Mouse (Mus musculus): ENCODE measurements around the gene Chac2. TPM values are rescaled to one million over a fixed set of nuclear protein-coding genes. Genes with fewer than 3 reads are reported as not detected.

Chac2 gene
- polyA plus RNA-seq, 1 experiment from 2014 or later = 12.5 TPM

DNA sequence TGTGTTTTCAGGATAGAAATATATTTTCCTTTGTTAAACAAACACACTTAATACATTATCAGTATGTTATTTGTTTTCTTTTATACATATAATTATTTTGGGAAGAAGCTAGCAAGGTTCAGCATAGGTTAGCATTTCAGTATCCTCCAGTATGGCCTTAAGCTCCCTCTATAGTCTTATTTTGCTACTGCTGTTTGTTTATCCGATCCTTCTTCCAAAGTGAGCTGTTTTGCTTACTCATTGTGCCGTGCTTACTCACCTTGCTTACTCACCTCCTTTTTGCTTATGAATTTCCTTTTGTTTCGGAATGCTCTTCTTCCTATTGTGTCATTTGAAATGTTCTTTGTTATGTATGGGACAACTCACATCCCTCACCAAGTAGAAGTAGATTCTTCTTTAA is 10.5 kb upstream of the Chac2 start:
- Histone ChIP-seq H3K27ac (replicated peaks; ENCODE audit: low read depth, low read length) (no peak overlapping the region), H3K4me2 (ENCODE audit: low read depth, low read length) (no peak overlapping the region), H3K36me3 (ENCODE audit: control insufficient read depth, insufficient read depth, low read length) (no peaks in the 10 kb centered on the region), H3K27me3 (replicated peaks; ENCODE audit: control insufficient read depth, insufficient read depth, low read length) (no peaks in the 10 kb centered on the region), H3K4me3 (ENCODE audit: low read depth, low read length) (no peak overlapping the region), H3K9ac (ENCODE audit: low read depth, low read length) (no peak overlapping the region), H3K9me3 (ENCODE audit: control insufficient read depth, low read length) (no peaks in the 10 kb centered on the region), H3K4me1 (ENCODE audit: control insufficient read depth, insufficient read depth, low read length) (no peaks in the 10 kb centered on the region)
- 85% methylated on average over 3 of the region's 3 CpGs for WGBS
- ATAC-seq (ENCODE audit: low read depth) = no peak
- DNase-seq (ENCODE audit: low spot score) = no peak

DNA sequence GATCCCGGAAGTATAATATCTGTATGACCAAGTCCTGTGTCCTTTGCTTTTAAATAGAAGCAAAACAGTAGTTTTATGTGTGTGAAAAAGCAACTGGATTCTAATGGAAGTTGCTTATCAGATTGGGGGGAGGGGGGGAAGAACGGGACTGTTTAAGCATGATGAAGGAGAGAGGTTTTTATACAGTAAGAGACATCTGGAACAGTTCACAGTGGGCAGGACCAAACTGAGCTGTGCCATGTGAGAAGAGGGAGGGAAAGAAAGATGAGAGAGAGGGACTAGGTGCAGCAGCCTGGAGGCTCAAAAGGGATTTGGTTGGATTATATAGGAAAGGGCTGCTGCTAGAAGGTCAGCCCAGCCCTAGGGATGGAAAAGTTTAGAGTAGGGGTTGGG is 471 bp upstream of the Chac2 start:
- Histone ChIP-seq H3K9me3 (ENCODE audit: control insufficient read depth, low read length) (no peaks in the 10 kb centered on the region), H3K27ac (replicated peaks; ENCODE audit: low read depth, low read length) (peak overlapping the region; percentile 75), H3K4me2 (ENCODE audit: low read depth, low read length) (peak overlapping the region; percentile 78), H3K9ac (ENCODE audit: low read depth, low read length) (peak overlapping the region; percentile 78), H3K27me3 (replicated peaks; ENCODE audit: control insufficient read depth, insufficient read depth, low read length) (no peaks in the 10 kb centered on the region), H3K4me1 (ENCODE audit: control insufficient read depth, insufficient read depth, low read length) (peaks cover 7% of the 10 kb centered on the region; the same call in 1 of the 2 replicates), H3K4me3 (ENCODE audit: low read depth, low read length) (peak overlapping the region; percentile 66), H3K36me3 (ENCODE audit: control insufficient read depth, insufficient read depth, low read length) (no peaks in the 10 kb centered on the region)
- ATAC-seq (ENCODE audit: low read depth) = peak; percentile 85
- DNase-seq (ENCODE audit: low spot score) = peak; percentile 49
- 3% methylated on average over 2 of the region's 2 CpGs for WGBS

DNA sequence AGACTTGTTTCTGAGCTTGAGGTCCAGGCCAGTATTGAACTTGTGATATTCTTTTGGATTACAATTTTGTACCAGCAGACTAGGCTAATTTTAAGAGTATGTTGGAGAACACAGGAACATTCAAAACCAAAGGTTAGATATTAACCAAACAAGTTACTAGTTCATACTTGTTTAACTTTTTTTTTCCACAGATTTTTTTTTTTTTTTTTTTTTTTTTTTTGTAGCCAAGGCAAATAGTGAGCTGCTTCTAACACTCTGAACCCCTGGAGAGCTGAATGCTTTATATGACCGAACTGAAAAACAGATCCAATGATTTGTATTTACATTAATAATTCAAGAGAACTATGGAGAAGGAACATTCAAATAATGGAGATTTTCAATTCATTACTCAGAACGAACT is 913 bp downstream of the Chac2 start:
- Histone ChIP-seq H3K27ac (replicated peaks; ENCODE audit: low read depth, low read length) (no peak overlapping the region), H3K9ac (ENCODE audit: low read depth, low read length) (no peak overlapping the region), H3K36me3 (ENCODE audit: control insufficient read depth, insufficient read depth, low read length) (no peaks in the 10 kb centered on the region), H3K4me1 (ENCODE audit: control insufficient read depth, insufficient read depth, low read length) (peaks cover 7% of the 10 kb centered on the region; the same call in 1 of the 2 replicates), H3K4me3 (ENCODE audit: low read depth, low read length) (peak overlapping the region; percentile 66), H3K27me3 (replicated peaks; ENCODE audit: control insufficient read depth, insufficient read depth, low read length) (no peaks in the 10 kb centered on the region), H3K4me2 (ENCODE audit: low read depth, low read length) (peak overlapping the region; percentile 78), H3K9me3 (ENCODE audit: control insufficient read depth, low read length) (no peaks in the 10 kb centered on the region)
- DNase-seq (ENCODE audit: low spot score) (no peak), ATAC-seq (ENCODE audit: low read depth) (no peak)
- WGBS = 48% methylated on average over 2 of the region's 2 CpGs

DNA sequence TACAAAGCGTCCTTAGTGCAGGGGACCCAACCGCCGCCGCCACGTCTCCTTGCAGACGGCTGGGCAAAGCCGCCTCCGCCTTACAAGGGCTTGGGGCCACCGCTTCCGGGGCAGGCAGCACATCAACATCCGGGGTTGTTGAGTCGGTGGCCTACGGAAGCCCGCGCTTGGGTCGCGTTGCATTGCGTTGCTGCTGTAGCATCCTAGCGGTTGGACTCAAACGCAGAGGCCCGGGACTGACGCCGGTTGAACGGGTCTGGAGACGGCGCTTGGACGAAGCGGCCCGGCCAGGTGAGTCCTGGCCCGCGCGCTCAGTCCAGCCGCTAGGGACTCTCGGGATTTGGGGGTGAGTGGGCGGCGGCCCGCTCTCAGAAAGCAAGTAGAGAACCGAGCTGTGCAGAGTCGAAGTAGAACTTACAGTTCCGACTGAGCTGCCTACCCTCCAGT is 31.8 kb downstream of the Chac2 start, which contains the start of gene Erlec1:
Gene Erlec1, minus strand, starts transcription at position 57 of the 447 bp plus-strand sequence.
- Histone ChIP-seq H3K27me3 (replicated peaks; ENCODE audit: control insufficient read depth, insufficient read depth, low read length) (no peaks in the 10 kb centered on the region), H3K9ac (ENCODE audit: low read depth, low read length) (peak within 1 kb of the TSS; percentile 78), H3K4me2 (ENCODE audit: low read depth, low read length) (peak within 1 kb of the TSS; percentile 66), H3K4me1 (ENCODE audit: control insufficient read depth, insufficient read depth, low read length) (0 out of 2 replicates have a peak, but pooled peaks cover 6% of the 10 kb centered on the region), H3K9me3 (ENCODE audit: control insufficient read depth, low read length) (peaks cover 22% of the 10 kb centered on the region), H3K4me3 (ENCODE audit: low read depth, low read length) (peak within 1 kb of the TSS; percentile 83), H3K27ac (replicated peaks; ENCODE audit: low read depth, low read length) (peak within 1 kb of the TSS; percentile 80), H3K36me3 (ENCODE audit: control insufficient read depth, insufficient read depth, low read length) (peaks cover 38% of the 10 kb centered on the region)
- peak; percentile 99 for ATAC-seq (ENCODE audit: low read depth)
- 0% methylated on average over 34 of the region's 40 CpGs for WGBS
- peak; percentile 97 for DNase-seq (ENCODE audit: low spot score)

DNA sequence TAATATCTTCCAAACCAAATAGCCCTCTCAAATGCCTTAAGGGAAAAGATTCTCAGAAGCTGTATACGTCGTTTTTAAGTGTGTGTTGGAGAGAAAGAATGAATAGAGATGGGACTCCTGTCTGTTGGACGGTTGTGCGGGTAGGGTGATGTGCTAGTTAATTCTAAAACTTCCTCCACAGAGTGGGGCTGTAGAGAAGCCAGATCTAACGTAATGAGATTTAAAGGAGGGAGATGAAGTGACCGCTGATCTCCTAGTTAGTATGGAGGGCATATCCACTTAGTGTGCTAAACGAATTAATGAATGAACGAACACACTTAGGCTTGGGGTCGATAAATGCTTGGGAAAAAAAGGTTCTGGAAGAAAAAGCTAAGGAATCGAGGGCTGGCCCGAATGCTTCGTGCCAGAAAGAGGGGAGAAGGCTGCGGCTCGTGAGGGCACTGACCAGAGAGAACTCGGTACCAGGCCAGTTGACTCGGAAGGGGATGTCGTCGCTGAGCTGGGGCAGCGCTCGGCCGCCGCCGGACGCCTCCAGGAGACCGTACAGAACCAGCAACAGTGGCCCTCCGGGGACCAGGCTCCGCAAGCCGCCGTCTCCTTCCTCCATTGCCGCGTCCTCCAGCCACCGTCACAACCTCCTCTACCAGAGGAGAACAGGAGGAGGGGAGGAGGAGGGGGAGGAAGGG is 32.5 kb downstream of the Chac2 start:
- Histone ChIP-seq H3K9ac (ENCODE audit: low read depth, low read length) (peak overlapping the region; percentile 78), H3K9me3 (ENCODE audit: control insufficient read depth, low read length) (peaks cover 20% of the 10 kb centered on the region), H3K4me2 (ENCODE audit: low read depth, low read length) (peak overlapping the region; percentile 56), H3K4me3 (ENCODE audit: low read depth, low read length) (peak overlapping the region; percentile 83), H3K4me1 (ENCODE audit: control insufficient read depth, insufficient read depth, low read length) (0 out of 2 replicates have a peak, but pooled peaks cover 6% of the 10 kb centered on the region), H3K27me3 (replicated peaks; ENCODE audit: control insufficient read depth, insufficient read depth, low read length) (no peaks in the 10 kb centered on the region), H3K36me3 (ENCODE audit: control insufficient read depth, insufficient read depth, low read length) (peaks cover 44% of the 10 kb centered on the region), H3K27ac (replicated peaks; ENCODE audit: low read depth, low read length) (peak overlapping the region; percentile 80)
- under 1% methylated on average over 24 of the region's 32 CpGs for WGBS
- DNase-seq (ENCODE audit: low spot score) (peak; percentile 60), ATAC-seq (ENCODE audit: low read depth) (peak; percentile 86)

DNA sequence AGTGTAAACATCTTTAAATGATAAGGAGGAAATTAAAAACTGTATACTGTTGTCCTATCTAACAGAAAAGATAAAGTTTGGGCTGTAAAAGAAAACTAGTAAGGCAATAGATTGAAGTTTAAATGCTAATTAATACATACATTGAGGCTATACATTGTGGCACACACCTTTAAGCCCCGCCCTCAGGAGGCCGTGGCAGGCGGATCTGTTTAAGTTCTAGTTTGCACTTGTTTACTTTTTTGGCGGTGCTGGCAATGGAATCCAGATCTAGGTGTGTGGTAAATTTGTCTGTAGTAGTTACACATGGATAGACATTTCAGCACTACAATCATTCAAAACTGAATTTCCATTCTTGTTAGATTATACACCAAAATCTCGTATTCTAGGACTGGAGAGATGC is 33.3 kb downstream of the Chac2 start:
- H3K4me2 ChIP-seq (ENCODE audit: low read depth, low read length) = peak overlapping the region; percentile 56
- 55% methylated on average over 5 of the region's 5 CpGs for WGBS
- ATAC-seq (ENCODE audit: low read depth) (no peak), DNase-seq (ENCODE audit: low spot score) (no peak)
- no peaks in the 10 kb centered on the region for H3K27me3 ChIP-seq (replicated peaks; ENCODE audit: control insufficient read depth, insufficient read depth, low read length)
- no peak overlapping the region for H3K27ac ChIP-seq (replicated peaks; ENCODE audit: low read depth, low read length)
- peaks cover 16% of the 10 kb centered on the region for H3K9me3 ChIP-seq (ENCODE audit: control insufficient read depth, low read length)
- peak overlapping the region; percentile 78 for H3K9ac ChIP-seq (ENCODE audit: low read depth, low read length)
- 0 out of 2 replicates have a peak, but pooled peaks cover 6% of the 10 kb centered on the region for H3K4me1 ChIP-seq (ENCODE audit: control insufficient read depth, insufficient read depth, low read length)
- H3K36me3 ChIP-seq (ENCODE audit: control insufficient read depth, insufficient read depth, low read length) = peaks cover 49% of the 10 kb centered on the region
- H3K4me3 ChIP-seq (ENCODE audit: low read depth, low read length) = peak overlapping the region; percentile 83

DNA sequence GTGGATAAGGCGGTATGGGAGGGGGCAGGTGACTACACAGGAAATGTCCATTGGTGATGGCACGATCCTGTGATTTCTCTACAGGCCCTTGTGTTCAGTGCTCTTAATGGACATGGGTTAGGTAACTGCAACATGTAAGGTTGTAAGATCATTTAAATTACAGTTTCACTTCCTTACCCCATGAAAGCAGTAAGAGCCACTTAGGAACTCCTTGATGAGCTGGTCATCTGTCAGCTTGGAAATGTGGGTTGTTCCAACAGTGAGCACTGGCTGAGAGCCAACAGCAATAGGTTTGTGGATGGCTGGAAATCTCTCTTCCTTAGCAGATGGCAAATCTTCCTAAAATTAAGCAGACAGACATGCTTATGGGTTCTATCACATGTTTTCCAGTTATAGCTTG is 42.6 kb downstream of the Chac2 start:
- Histone ChIP-seq H3K27me3 (replicated peaks; ENCODE audit: control insufficient read depth, insufficient read depth, low read length) (no peaks in the 10 kb centered on the region), H3K36me3 (ENCODE audit: control insufficient read depth, insufficient read depth, low read length) (peaks cover 75% of the 10 kb centered on the region), H3K4me2 (ENCODE audit: low read depth, low read length) (no peak overlapping the region), H3K9ac (ENCODE audit: low read depth, low read length) (no peak overlapping the region), H3K9me3 (ENCODE audit: control insufficient read depth, low read length) (no peaks in the 10 kb centered on the region), H3K4me1 (ENCODE audit: control insufficient read depth, insufficient read depth, low read length) (no peaks in the 10 kb centered on the region), H3K4me3 (ENCODE audit: low read depth, low read length) (no peak overlapping the region), H3K27ac (replicated peaks; ENCODE audit: low read depth, low read length) (no peak overlapping the region)
- no peak for DNase-seq (ENCODE audit: low spot score)
- WGBS = 92% methylated on average over 2 of the region's 2 CpGs
- no peak for ATAC-seq (ENCODE audit: low read depth)

DNA sequence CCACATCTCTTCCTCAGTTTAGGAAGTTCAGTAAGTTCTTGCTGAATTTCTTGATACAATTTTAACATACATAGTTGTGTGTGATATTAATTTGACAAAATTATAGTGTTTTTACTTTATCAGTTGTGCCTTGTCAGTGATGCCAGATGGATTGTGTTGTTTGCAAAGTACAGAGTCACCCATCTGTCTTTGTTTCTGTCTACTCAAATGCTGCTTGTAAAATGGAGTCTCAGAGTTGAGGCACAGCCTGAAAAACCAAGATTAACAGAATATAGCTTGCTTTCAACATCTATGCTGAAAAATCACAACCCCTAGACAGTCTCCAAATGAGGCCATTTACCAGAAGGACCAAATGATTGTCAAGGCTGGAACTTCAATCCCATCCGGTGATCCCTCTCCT is 57.7 kb downstream of the Chac2 start:
- H3K36me3 ChIP-seq (ENCODE audit: control insufficient read depth, insufficient read depth, low read length) = peaks cover 39% of the 10 kb centered on the region
- ATAC-seq (ENCODE audit: low read depth) = no peak
- no peak for DNase-seq (ENCODE audit: low spot score)
- H3K9me3 ChIP-seq (ENCODE audit: control insufficient read depth, low read length) = no peaks in the 10 kb centered on the region
- H3K27ac ChIP-seq (replicated peaks; ENCODE audit: low read depth, low read length) = no peak overlapping the region
- no peak overlapping the region for H3K9ac ChIP-seq (ENCODE audit: low read depth, low read length)
- WGBS = 80% methylated on average over 1 of the region's 1 CpGs
- H3K4me2 ChIP-seq (ENCODE audit: low read depth, low read length) = no peak overlapping the region
- no peak overlapping the region for H3K4me3 ChIP-seq (ENCODE audit: low read depth, low read length)
- H3K27me3 ChIP-seq (replicated peaks; ENCODE audit: control insufficient read depth, insufficient read depth, low read length) = no peaks in the 10 kb centered on the region
- no peaks in the 10 kb centered on the region for H3K4me1 ChIP-seq (ENCODE audit: control insufficient read depth, insufficient read depth, low read length)

DNA sequence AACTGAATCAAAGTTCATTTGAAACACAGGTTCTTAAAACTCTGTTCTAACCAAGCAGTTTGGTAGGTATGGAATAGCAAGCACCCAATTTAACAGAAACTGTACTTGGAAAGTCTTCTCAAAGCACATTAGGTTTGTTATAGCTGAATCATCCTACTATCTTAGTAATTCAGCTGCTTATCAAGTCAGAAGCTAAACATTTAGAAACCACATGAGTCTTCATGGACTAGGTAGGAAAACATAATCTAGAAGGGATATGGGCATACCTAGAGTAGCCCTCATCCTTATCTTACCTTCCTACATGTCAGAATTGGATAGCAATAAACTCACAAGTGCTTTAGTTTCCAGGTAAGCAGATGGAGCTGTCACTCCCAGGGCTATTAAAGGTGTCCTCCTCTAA is 58.1 kb downstream of the Chac2 start:
- Histone ChIP-seq H3K27me3 (replicated peaks; ENCODE audit: control insufficient read depth, insufficient read depth, low read length) (no peaks in the 10 kb centered on the region), H3K4me1 (ENCODE audit: control insufficient read depth, insufficient read depth, low read length) (no peaks in the 10 kb centered on the region), H3K36me3 (ENCODE audit: control insufficient read depth, insufficient read depth, low read length) (peaks cover 39% of the 10 kb centered on the region), H3K4me3 (ENCODE audit: low read depth, low read length) (no peak overlapping the region), H3K9me3 (ENCODE audit: control insufficient read depth, low read length) (no peaks in the 10 kb centered on the region), H3K27ac (replicated peaks; ENCODE audit: low read depth, low read length) (no peak overlapping the region), H3K9ac (ENCODE audit: low read depth, low read length) (no peak overlapping the region), H3K4me2 (ENCODE audit: low read depth, low read length) (no peak overlapping the region)
- no peak for DNase-seq (ENCODE audit: low spot score)
- no peak for ATAC-seq (ENCODE audit: low read depth)

Data from embryonic facial prominence, embryonic 14.5 days (tissue).